Mouse (Mus musculus): ENCODE measurements at regions not wholly inside any gene's neighbourhood (a gene's known extent, or its start where the extent isn't known, plus 50 kb on each side); places are given as distances from the start of the nearest gene placed in this dataset.

DNA sequence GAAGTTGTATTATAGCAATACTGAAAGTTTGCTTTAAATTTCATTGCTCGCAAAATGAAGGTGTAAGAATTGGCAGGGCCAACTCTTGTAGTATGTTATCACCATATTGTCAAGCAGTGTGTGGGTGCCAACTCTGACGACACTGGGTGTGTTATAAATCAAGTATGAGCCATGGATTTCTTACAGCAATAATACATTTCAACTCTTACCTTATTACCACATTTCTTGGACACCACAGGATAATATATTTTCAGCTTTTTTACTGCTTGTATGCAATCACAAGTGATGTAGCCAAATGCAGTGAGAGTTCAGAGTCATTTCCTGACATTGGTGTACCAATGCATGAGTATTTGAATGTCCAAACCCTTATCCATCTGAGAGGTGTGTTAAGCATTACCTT is 1529.2 kb upstream of the Zeb2 start:
- Histone ChIP-seq H3K9me3 (ENCODE audit: control insufficient read depth, low read length) (no peaks in the 10 kb centered on the region), H3K4me3 (ENCODE audit: low read depth, low read length) (no peak overlapping the region), H3K27ac (ENCODE audit: low read depth, low read length) (no peak overlapping the region), H3K36me3 (ENCODE audit: control insufficient read depth, insufficient read depth, low read length) (no peaks in the 10 kb centered on the region), H3K27me3 (ENCODE audit: control insufficient read depth, insufficient read depth, low read length) (no peaks in the 10 kb centered on the region), H3K4me1 (ENCODE audit: control insufficient read depth, insufficient read depth, low read length) (no peaks in the 10 kb centered on the region), H3K9ac (ENCODE audit: low read length) (no peak overlapping the region), H3K4me2 (ENCODE audit: low read depth) (no peak overlapping the region)
- ATAC-seq (ENCODE audit: insufficient read depth, low FRiP score, low TSS enrichment): no peak
- WGBS: 91% methylated on average over 2 of the region's 2 CpGs
- no peak for DNase-seq (ENCODE audit: low spot score)

DNA sequence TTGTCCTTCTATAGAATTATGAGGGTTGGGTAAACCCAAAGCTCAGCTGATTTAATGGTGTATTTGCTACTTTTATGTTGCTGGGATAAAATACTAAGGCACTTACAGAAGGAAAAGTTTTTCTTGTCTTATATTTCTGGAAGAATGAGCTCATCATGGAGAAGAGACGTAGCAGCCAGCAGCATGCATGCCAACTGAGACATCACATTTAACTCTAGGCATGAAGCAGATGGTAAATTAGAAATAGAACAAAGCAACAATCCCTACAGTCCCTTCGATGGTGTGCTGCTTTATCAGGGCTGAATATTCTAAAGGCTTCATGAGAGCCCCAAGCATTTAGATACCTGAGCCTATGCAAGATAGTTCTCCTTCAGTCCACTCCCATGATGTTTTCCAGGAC is 1492.0 kb upstream of the Zeb2 start:
- H3K36me3 ChIP-seq (ENCODE audit: control insufficient read depth, insufficient read depth, low read length): no peaks in the 10 kb centered on the region
- H3K4me1 ChIP-seq (ENCODE audit: control insufficient read depth, insufficient read depth, low read length): no peaks in the 10 kb centered on the region
- WGBS: 83% methylated on average over 2 of the region's 2 CpGs
- H3K4me2 ChIP-seq (ENCODE audit: low read depth): no peak overlapping the region
- H3K9me3 ChIP-seq (ENCODE audit: control insufficient read depth, low read length): no peaks in the 10 kb centered on the region
- no peak for ATAC-seq (ENCODE audit: insufficient read depth, low FRiP score, low TSS enrichment)
- H3K27me3 ChIP-seq (ENCODE audit: control insufficient read depth, insufficient read depth, low read length): no peaks in the 10 kb centered on the region
- no peak for DNase-seq (ENCODE audit: low spot score)
- no peak overlapping the region for H3K4me3 ChIP-seq (ENCODE audit: low read depth, low read length)
- no peak overlapping the region for H3K27ac ChIP-seq (ENCODE audit: low read depth, low read length)
- no peak overlapping the region for H3K9ac ChIP-seq (ENCODE audit: low read length)

DNA sequence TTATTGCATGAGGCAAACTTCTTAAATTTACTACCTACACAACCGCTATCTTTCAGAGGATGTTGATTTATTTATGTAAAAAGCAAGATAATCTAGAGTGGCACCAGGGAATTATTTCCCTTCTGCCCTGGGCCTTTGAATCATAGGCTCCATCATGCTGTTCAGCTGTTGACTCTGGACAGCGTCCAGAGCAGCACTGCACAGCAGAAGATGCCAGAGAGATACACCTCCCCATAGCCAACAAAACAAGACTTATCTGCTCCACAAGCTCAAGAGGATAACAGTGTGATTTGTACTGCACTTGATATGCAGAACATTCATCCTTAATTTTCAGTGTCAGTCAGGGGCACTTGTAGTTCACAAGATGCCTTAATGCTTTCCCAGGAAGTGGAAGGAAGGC is 1464.6 kb upstream of the Zeb2 start:
- ATAC-seq (ENCODE audit: insufficient read depth, low FRiP score, low TSS enrichment): no peak
- Histone ChIP-seq H3K27me3 (ENCODE audit: control insufficient read depth, insufficient read depth, low read length) (no peaks in the 10 kb centered on the region), H3K4me1 (ENCODE audit: control insufficient read depth, insufficient read depth, low read length) (no peaks in the 10 kb centered on the region), H3K27ac (ENCODE audit: low read depth, low read length) (no peak overlapping the region), H3K4me2 (ENCODE audit: low read depth) (no peak overlapping the region), H3K9ac (ENCODE audit: low read length) (no peak overlapping the region), H3K36me3 (ENCODE audit: control insufficient read depth, insufficient read depth, low read length) (no peaks in the 10 kb centered on the region), H3K4me3 (ENCODE audit: low read depth, low read length) (no peak overlapping the region), H3K9me3 (ENCODE audit: control insufficient read depth, low read length) (no peaks in the 10 kb centered on the region)
- no peak for DNase-seq (ENCODE audit: low spot score)
- WGBS: 74% methylated on average over 2 of the region's 2 CpGs

DNA sequence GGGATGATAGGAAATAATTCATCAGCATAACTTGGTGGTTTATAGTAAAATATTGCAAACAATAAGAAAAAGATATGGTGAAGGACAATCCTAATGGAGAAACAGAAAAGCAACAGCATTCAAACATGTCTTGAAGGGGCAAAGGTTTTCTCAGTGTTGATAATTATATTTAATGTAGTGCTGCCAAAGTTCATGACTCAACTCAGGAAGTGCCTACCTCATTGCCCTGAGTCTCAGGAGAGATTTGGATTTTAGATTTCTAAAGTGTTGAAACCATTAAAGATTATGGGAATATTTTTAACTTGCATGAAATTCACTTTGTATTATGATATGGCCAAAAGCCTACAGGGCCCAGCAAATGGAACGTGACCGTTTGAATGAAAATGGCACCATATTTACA is 1453.2 kb upstream of the Zeb2 start:
- Histone ChIP-seq H3K36me3 (ENCODE audit: control insufficient read depth, insufficient read depth, low read length) (no peaks in the 10 kb centered on the region), H3K9me3 (ENCODE audit: control insufficient read depth, low read length) (no peaks in the 10 kb centered on the region), H3K9ac (ENCODE audit: low read length) (no peak overlapping the region), H3K27me3 (ENCODE audit: control insufficient read depth, insufficient read depth, low read length) (no peaks in the 10 kb centered on the region), H3K4me3 (ENCODE audit: low read depth, low read length) (no peak overlapping the region), H3K4me2 (ENCODE audit: low read depth) (no peak overlapping the region), H3K4me1 (ENCODE audit: control insufficient read depth, insufficient read depth, low read length) (no peaks in the 10 kb centered on the region), H3K27ac (ENCODE audit: low read depth, low read length) (no peak overlapping the region)
- ATAC-seq (ENCODE audit: insufficient read depth, low FRiP score, low TSS enrichment) (no peak), DNase-seq (ENCODE audit: low spot score) (no peak)
- WGBS: 90% methylated on average over 2 of the region's 2 CpGs

DNA sequence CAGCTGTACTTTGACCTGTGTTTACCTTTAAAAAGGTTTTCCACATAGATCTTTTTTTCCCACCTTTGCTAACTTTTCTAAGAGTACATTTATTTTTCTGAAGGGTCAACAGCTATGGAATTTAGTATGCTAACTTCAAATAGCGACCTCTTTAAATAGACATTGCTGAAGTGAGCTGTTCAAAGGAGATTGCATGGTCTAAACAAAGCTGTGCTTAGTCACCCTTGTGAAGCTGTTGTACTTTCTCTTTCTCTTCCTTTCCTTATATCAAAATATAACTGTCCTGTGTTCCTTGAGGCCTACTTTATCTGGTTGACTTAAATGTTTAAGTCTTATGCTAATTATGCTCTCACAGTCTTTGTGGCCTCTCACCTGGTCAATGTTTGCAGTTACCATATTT is 1416.2 kb upstream of the Zeb2 start:
- ATAC-seq (ENCODE audit: insufficient read depth, low FRiP score, low TSS enrichment) (no peak), DNase-seq (ENCODE audit: low spot score) (no peak)
- H3K36me3 ChIP-seq (ENCODE audit: control insufficient read depth, insufficient read depth, low read length): no peaks in the 10 kb centered on the region
- H3K9me3 ChIP-seq (ENCODE audit: control insufficient read depth, low read length): no peaks in the 10 kb centered on the region
- H3K9ac ChIP-seq (ENCODE audit: low read length): no peak overlapping the region
- no peak overlapping the region for H3K4me2 ChIP-seq (ENCODE audit: low read depth)
- 78% methylated on average over 1 of the region's 1 CpGs for WGBS
- H3K4me1 ChIP-seq (ENCODE audit: control insufficient read depth, insufficient read depth, low read length): no peaks in the 10 kb centered on the region
- no peaks in the 10 kb centered on the region for H3K27me3 ChIP-seq (ENCODE audit: control insufficient read depth, insufficient read depth, low read length)
- no peak overlapping the region for H3K4me3 ChIP-seq (ENCODE audit: low read depth, low read length)
- H3K27ac ChIP-seq (ENCODE audit: low read depth, low read length): no peak overlapping the region

DNA sequence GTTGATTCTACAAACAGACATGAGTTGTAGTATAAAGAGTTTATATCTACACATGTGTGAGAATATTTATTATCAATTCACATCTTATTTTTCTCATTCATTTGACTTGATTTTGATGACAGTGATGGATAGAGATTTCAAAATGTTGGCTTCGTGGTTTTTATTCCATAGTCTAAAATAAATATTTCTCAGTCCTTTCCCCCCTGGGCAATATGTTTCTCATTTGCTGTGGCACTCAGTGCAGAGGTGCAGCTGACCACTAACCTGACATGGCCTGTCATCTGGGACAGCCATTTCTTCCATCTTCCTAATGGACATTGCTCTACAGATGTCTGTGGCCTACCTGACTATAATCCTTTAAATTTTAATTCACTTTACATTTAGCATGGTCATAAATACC is 1413.5 kb upstream of the Zeb2 start:
- H3K27me3 ChIP-seq (ENCODE audit: control insufficient read depth, insufficient read depth, low read length): no peaks in the 10 kb centered on the region
- WGBS: 62% methylated on average over 1 of the region's 1 CpGs
- ATAC-seq (ENCODE audit: insufficient read depth, low FRiP score, low TSS enrichment): no peak
- no peaks in the 10 kb centered on the region for H3K9me3 ChIP-seq (ENCODE audit: control insufficient read depth, low read length)
- H3K4me1 ChIP-seq (ENCODE audit: control insufficient read depth, insufficient read depth, low read length): no peaks in the 10 kb centered on the region
- H3K27ac ChIP-seq (ENCODE audit: low read depth, low read length): no peak overlapping the region
- H3K4me2 ChIP-seq (ENCODE audit: low read depth): no peak overlapping the region
- no peak overlapping the region for H3K4me3 ChIP-seq (ENCODE audit: low read depth, low read length)
- H3K9ac ChIP-seq (ENCODE audit: low read length): no peak overlapping the region
- H3K36me3 ChIP-seq (ENCODE audit: control insufficient read depth, insufficient read depth, low read length): no peaks in the 10 kb centered on the region
- DNase-seq (ENCODE audit: low spot score): no peak

- ATAC-seq (ENCODE audit: insufficient read depth, low FRiP score, low TSS enrichment) (peak; percentile 40), DNase-seq (ENCODE audit: low spot score) (no peak)
- H3K36me3 ChIP-seq (ENCODE audit: control insufficient read depth, insufficient read depth, low read length): no peaks in the 10 kb centered on the region
- peaks cover 7% of the 10 kb centered on the region; the same call in 1 of the 2 replicates for H3K4me1 ChIP-seq (ENCODE audit: control insufficient read depth, insufficient read depth, low read length)
- no peak overlapping the region for H3K4me3 ChIP-seq (ENCODE audit: low read depth, low read length)
- H3K9me3 ChIP-seq (ENCODE audit: control insufficient read depth, low read length): no peaks in the 10 kb centered on the region
- H3K9ac ChIP-seq (ENCODE audit: low read length): no peak overlapping the region
- no peak overlapping the region for H3K27ac ChIP-seq (ENCODE audit: low read depth, low read length)
- no peaks in the 10 kb centered on the region for H3K27me3 ChIP-seq (ENCODE audit: control insufficient read depth, insufficient read depth, low read length)
- WGBS: 21% methylated on average over 4 of the region's 4 CpGs
- H3K4me2 ChIP-seq (ENCODE audit: low read depth): no peak overlapping the region
Observed at GRCm38 (mm10) chr2:46525223-46525622, 1408.0 kb upstream of the Zeb2 start.

- Histone ChIP-seq H3K9ac (ENCODE audit: low read length) (no peak overlapping the region), H3K36me3 (ENCODE audit: control insufficient read depth, insufficient read depth, low read length) (no peaks in the 10 kb centered on the region), H3K27ac (ENCODE audit: low read depth, low read length) (no peak overlapping the region), H3K9me3 (ENCODE audit: control insufficient read depth, low read length) (no peaks in the 10 kb centered on the region), H3K4me2 (ENCODE audit: low read depth) (no peak overlapping the region), H3K4me3 (ENCODE audit: low read depth, low read length) (no peak overlapping the region), H3K27me3 (ENCODE audit: control insufficient read depth, insufficient read depth, low read length) (no peaks in the 10 kb centered on the region), H3K4me1 (ENCODE audit: control insufficient read depth, insufficient read depth, low read length) (peaks cover 7% of the 10 kb centered on the region; the same call in 1 of the 2 replicates)
- ATAC-seq (ENCODE audit: insufficient read depth, low FRiP score, low TSS enrichment) (no peak), DNase-seq (ENCODE audit: low spot score) (no peak)
- WGBS: 51% methylated on average over 6 of the region's 6 CpGs
Observed at GRCm38 (mm10) chr2:46524625-46525024, 1407.4 kb upstream of the Zeb2 start.

DNA sequence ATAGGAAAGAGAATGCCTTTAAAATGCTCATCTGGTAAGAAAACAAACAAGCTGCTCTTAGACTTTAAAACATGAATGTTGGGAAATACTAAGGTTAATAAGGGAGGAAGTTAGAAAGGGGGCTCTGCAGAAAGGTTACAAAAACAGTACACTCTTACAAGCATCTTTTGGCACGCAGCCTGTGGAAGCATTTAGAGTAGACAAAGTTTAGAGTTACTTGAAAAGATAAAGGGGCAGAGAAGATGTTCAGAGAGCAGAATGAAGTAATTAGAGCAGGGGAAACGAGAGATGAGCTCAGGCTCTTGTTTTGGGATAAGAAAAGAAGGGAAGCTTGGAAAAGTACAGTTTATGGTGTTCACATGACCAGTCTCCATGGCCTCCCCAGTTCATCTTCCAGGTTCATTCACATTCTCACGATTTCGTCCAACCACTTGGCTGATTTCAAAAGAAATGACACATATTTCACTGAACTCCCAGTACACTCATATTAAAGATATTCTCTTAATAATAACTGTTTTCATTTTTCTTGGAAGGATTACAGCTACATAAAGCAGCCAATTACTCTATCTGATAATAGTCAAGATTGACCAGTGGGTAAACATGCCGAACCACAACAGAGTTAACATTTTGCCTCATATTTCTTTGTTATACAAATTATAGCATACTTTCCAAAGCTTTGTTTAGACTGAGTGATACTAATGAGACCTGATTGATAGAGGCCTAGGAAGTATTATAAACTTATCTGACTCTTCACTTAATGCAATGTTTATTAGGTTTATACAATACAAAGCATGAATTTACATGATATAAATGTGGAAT is 1404.2 kb upstream of the Zeb2 start:
- H3K27ac ChIP-seq (ENCODE audit: low read depth, low read length): no peak overlapping the region
- no peak overlapping the region for H3K9ac ChIP-seq (ENCODE audit: low read length)
- no peak for DNase-seq (ENCODE audit: low spot score)
- no peak overlapping the region for H3K4me2 ChIP-seq (ENCODE audit: low read depth)
- no peaks in the 10 kb centered on the region for H3K27me3 ChIP-seq (ENCODE audit: control insufficient read depth, insufficient read depth, low read length)
- 64% methylated on average over 5 of the region's 5 CpGs for WGBS
- no peak for ATAC-seq (ENCODE audit: insufficient read depth, low FRiP score, low TSS enrichment)
- no peaks in the 10 kb centered on the region for H3K36me3 ChIP-seq (ENCODE audit: control insufficient read depth, insufficient read depth, low read length)
- no peaks in the 10 kb centered on the region for H3K9me3 ChIP-seq (ENCODE audit: control insufficient read depth, low read length)
- H3K4me1 ChIP-seq (ENCODE audit: control insufficient read depth, insufficient read depth, low read length): peaks cover 7% of the 10 kb centered on the region; the same call in 1 of the 2 replicates
- no peak overlapping the region for H3K4me3 ChIP-seq (ENCODE audit: low read depth, low read length)
